Mouse (Mus musculus): ENCODE results near the gene Cisd3. TPM values are rescaled to one million over a fixed set of nuclear protein-coding genes. Genes with fewer than 3 reads are reported as not detected.
"Not testable (repeated sequence)": the region's sequence is repeated elsewhere in the genome, so short reads cannot be mapped to it uniquely, and the experiment has no call there.

Gene Cisd3
- total RNA-seq, 2 experiments from 2014 or later: 105 to 116 TPM

GRCm38 (mm10) chr11:97700746-97701580 is 15.3 kb downstream of the Cisd3 start:
- intact Hi-C loops (cut with DNase I; ENCODE audit: low total_unique reads): no loop called here
- no peak for DNase-seq

- intact Hi-C loops (cut with DNase I; ENCODE audit: low total_unique reads): no loop called here
- no peak for DNase-seq
Observed at GRCm38 (mm10) chr11:97701581-97702392, 16.2 kb downstream of the Cisd3 start.

- DNase-seq: peak; percentile 83
- intact Hi-C loops (cut with DNase I; ENCODE audit: low total_unique reads): no loop called here
Observed at GRCm38 (mm10) chr11:97702393-97702745, 16.7 kb downstream of the Cisd3 start.

GRCm38 (mm10) chr11:97703039-97703826 is 17.6 kb downstream of the Cisd3 start, which contains the start of gene Psmb3:
Psmb3 (plus strand) TSS chr11:97703399.
- intact Hi-C loops (cut with DNase I; ENCODE audit: low total_unique reads): no loop called here
- DNase-seq: peak; percentile 98

GRCm38 (mm10) chr11:97710067-97710466 is 24.4 kb downstream of the Cisd3 start:
- DNase-seq; intact Hi-C loops (cut with DNase I; ENCODE audit: low total_unique reads): not testable (repeated sequence)

GRCm38 (mm10) chr11:97711200-97711900 is 25.7 kb downstream of the Cisd3 start:
- no peak for DNase-seq
- intact Hi-C loops (cut with DNase I; ENCODE audit: low total_unique reads): no loop called here

GRCm38 (mm10) chr11:97712286-97712685 is 26.7 kb downstream of the Cisd3 start:
- intact Hi-C loops (cut with DNase I; ENCODE audit: low total_unique reads): no loop called here
- DNase-seq: no peak

- DNase-seq: no peak
- intact Hi-C loops (cut with DNase I; ENCODE audit: low total_unique reads): no loop called here
Observed at GRCm38 (mm10) chr11:97713896-97714295, 28.3 kb downstream of the Cisd3 start.

GRCm38 (mm10) chr11:97714356-97714755 is 28.7 kb downstream of the Cisd3 start:
- intact Hi-C loops (cut with DNase I; ENCODE audit: low total_unique reads): no loop called here
- DNase-seq: no peak

- DNase-seq: no peak
- intact Hi-C loops (cut with DNase I; ENCODE audit: low total_unique reads): no loop called here
Observed at GRCm38 (mm10) chr11:97714784-97715760, 29.4 kb downstream of the Cisd3 start.

GRCm38 (mm10) chr11:97716021-97716420 is 30.4 kb downstream of the Cisd3 start:
- intact Hi-C loops (cut with DNase I; ENCODE audit: low total_unique reads): no loop called here
- no peak for DNase-seq

- intact Hi-C loops (cut with DNase I; ENCODE audit: low total_unique reads): no loop called here
- no peak for DNase-seq
Observed at GRCm38 (mm10) chr11:97717369-97718280, 32.0 kb downstream of the Cisd3 start.

GRCm38 (mm10) chr11:97718281-97718860 is 32.7 kb downstream of the Cisd3 start:
- no peak for DNase-seq
- intact Hi-C loops (cut with DNase I; ENCODE audit: low total_unique reads): no loop called here

- intact Hi-C loops (cut with DNase I; ENCODE audit: low total_unique reads): no loop called here
- DNase-seq: no peak
Observed at GRCm38 (mm10) chr11:97719041-97719440, 33.4 kb downstream of the Cisd3 start.

GRCm38 (mm10) chr11:97721338-97721737 is 35.7 kb downstream of the Cisd3 start:
- intact Hi-C loops (cut with DNase I; ENCODE audit: low total_unique reads): no loop called here

GRCm38 (mm10) chr11:97723709-97724108 is 38.1 kb downstream of the Cisd3 start:
- intact Hi-C loops (cut with DNase I; ENCODE audit: low total_unique reads): no loop called here
- no peak for DNase-seq

More at GRCm38 (mm10) chr11:97721338-97721737, 35.7 kb downstream of the Cisd3 start:
- no peak for DNase-seq

GRCm38 (mm10) chr11:97728311-97728710 is 42.7 kb downstream of the Cisd3 start:
- intact Hi-C loops (cut with DNase I; ENCODE audit: low total_unique reads): no loop called here
- DNase-seq: no peak

All from gastrocnemius, postnatal 14 days (tissue).